Mouse (Mus musculus) intestine, postnatal 0 days (tissue): ENCODE measurements at regions not wholly inside any gene's neighbourhood (a gene's known extent, or its start where the extent isn't known, plus 50 kb on each side); places are given as distances from the start of the nearest gene placed in this dataset.

Source experiments
- ATAC-seq: fragments of 200-750 bp; cut with Nextera tagmentation; 2 replicates; pipeline ENCODE4 v1.8.0; 2017; ENCODE audit warnings: mild to moderate bottlenecking, moderate TSS enrichment, moderate library complexity
- H3K27ac ChIP-seq: fragments of 300-500 bp; sonication (generic); 2 replicates; pipeline ENCODE4 v1.5.1; 2014; ENCODE audit warnings: mild to moderate bottlenecking, low read depth, low read length, moderate library complexity
- H3K27me3 ChIP-seq: fragments of 300-500 bp; sonication (generic); replicated peaks from 2 replicates; pipeline ENCODE4 v1.6.1; 2014; ENCODE audit warnings: low read length, mixed read lengths; ENCODE audit not compliant: control insufficient read depth, insufficient read depth
- H3K36me3 ChIP-seq: fragments of 300-500 bp; sonication (generic); 2 replicates; pipeline ENCODE4 v1.6.1; 2014; ENCODE audit warnings: mild to moderate bottlenecking, moderate library complexity; ENCODE audit not compliant: control insufficient read depth, insufficient read depth
- H3K4me1 ChIP-seq: fragments of 300-500 bp; sonication (generic); replicated peaks from 2 replicates; pipeline ENCODE4 v1.6.1; 2014; ENCODE audit warnings: antibody characterized with exemption, low read length, mixed read lengths; ENCODE audit not compliant: control insufficient read depth, insufficient read depth
- H3K4me2 ChIP-seq: fragments of 300-500 bp; sonication (generic); replicated peaks from 2 replicates; pipeline ENCODE4 v1.6.1; 2014; ENCODE audit warnings: low read depth, mild to moderate bottlenecking, moderate library complexity
- H3K4me3 ChIP-seq: fragments of 300-500 bp; sonication (generic); 2 replicates; pipeline ENCODE4 v1.5.1; 2014; ENCODE audit warnings: low read depth, low read length
- H3K9ac ChIP-seq: fragments of 300-500 bp; sonication (generic); 2 replicates; pipeline ENCODE4 v1.6.1; 2014; ENCODE audit warnings: mild to moderate bottlenecking, low read depth, low read length
- H3K9me3 ChIP-seq: fragments of 300-500 bp; sonication (generic); 2 replicates; pipeline ENCODE4 v1.6.1; 2016; ENCODE audit warnings: mixed run types; ENCODE audit not compliant: control insufficient read depth
- CTCF ChIP-seq: sonication (generic); IDR thresholded peaks from 2 replicates; pipeline ENCODE4 v1.5.1; 2016; ENCODE audit warnings: low read depth, mild to moderate bottlenecking, control low read depth, antibody characterized with exemption, moderate library complexity
- WGBS: fragments of 180-500 bp; shearing (Covaris S2); extraction: QIAGEN DNeasy Blood & Tissue Kit; methylation state at CpG from one replicate; pipeline ENCODE4 v1.1.7; 2014; 5-methylcytosine and 5-hydroxymethylcytosine counted together

GRCm38 (mm10) chr10:71485063-71485762 lies 137.7 kb downstream of the Ipmk start:
- ATAC-seq: no peak
- no peak for TF ChIP-seq CTCF
- 75% methylated on average over 17 of the region's 17 CpGs for WGBS

GRCm38 (mm10) chr10:71489791-71490190 lies 142.2 kb downstream of the Ipmk start:
- Histone ChIP-seq H3K36me3 (no peaks in the 10 kb centered on the region), H3K27me3 (no peaks in the 10 kb centered on the region), H3K27ac (no peak overlapping the region), H3K9me3 (no peaks in the 10 kb centered on the region), H3K9ac (no peak overlapping the region), H3K4me3 (no peak overlapping the region), H3K4me2 (no peak overlapping the region), H3K4me1 (no peaks in the 10 kb centered on the region)
- no peak for ATAC-seq
- no peak for TF ChIP-seq CTCF
- 86% methylated on average over 7 of the region's 7 CpGs for WGBS

More at GRCm38 (mm10) chr10:71485063-71485762, 137.7 kb downstream of the Ipmk start:
- no peak overlapping the region for H3K4me3 ChIP-seq
- no peaks in the 10 kb centered on the region for H3K9me3 ChIP-seq
- H3K36me3 ChIP-seq: no peaks in the 10 kb centered on the region
- no peak overlapping the region for H3K9ac ChIP-seq
- no peaks in the 10 kb centered on the region for H3K4me1 ChIP-seq
- no peak overlapping the region for H3K4me2 ChIP-seq
- H3K27me3 ChIP-seq: no peaks in the 10 kb centered on the region
- no peak overlapping the region for H3K27ac ChIP-seq

GRCm38 (mm10) chr10:71502096-71502495 lies 154.5 kb downstream of the Ipmk start:
- Histone ChIP-seq H3K9me3 (no peaks in the 10 kb centered on the region), H3K4me3 (no peak overlapping the region), H3K27me3 (no peaks in the 10 kb centered on the region), H3K4me1 (no peaks in the 10 kb centered on the region), H3K27ac (no peak overlapping the region), H3K9ac (no peak overlapping the region), H3K4me2 (no peak overlapping the region), H3K36me3 (no peaks in the 10 kb centered on the region)
- no peak for TF ChIP-seq CTCF
- no peak for ATAC-seq
- WGBS: 16% methylated on average over 4 of the region's 5 CpGs

- no peak for TF ChIP-seq CTCF
- no peaks in the 10 kb centered on the region for H3K36me3 ChIP-seq
- no peak overlapping the region for H3K4me3 ChIP-seq
- H3K4me1 ChIP-seq: no peaks in the 10 kb centered on the region
- H3K9me3 ChIP-seq: no peaks in the 10 kb centered on the region
- H3K27ac ChIP-seq: no peak overlapping the region
- no peak overlapping the region for H3K9ac ChIP-seq
- no peaks in the 10 kb centered on the region for H3K27me3 ChIP-seq
- no peak for ATAC-seq
- WGBS: 66% methylated on average over 1 of the region's 1 CpGs
- no peak overlapping the region for H3K4me2 ChIP-seq
Measured at GRCm38 (mm10) chr10:71504219-71504618, 156.7 kb downstream of the Ipmk start.

GRCm38 (mm10) chr10:71525290-71525689 lies 177.7 kb downstream of the Ipmk start:
- no peak for ATAC-seq

GRCm38 (mm10) chr10:71533759-71534158 lies 186.2 kb downstream of the Ipmk start:
- 91% methylated on average over 2 of the region's 2 CpGs for WGBS
- no peak for TF ChIP-seq CTCF

More at GRCm38 (mm10) chr10:71525290-71525689, 177.7 kb downstream of the Ipmk start:
- Histone ChIP-seq H3K4me3 (no peak overlapping the region), H3K27ac (no peak overlapping the region), H3K4me1 (no peaks in the 10 kb centered on the region), H3K27me3 (no peaks in the 10 kb centered on the region), H3K36me3 (no peaks in the 10 kb centered on the region), H3K9me3 (no peaks in the 10 kb centered on the region), H3K4me2 (no peak overlapping the region), H3K9ac (no peak overlapping the region)
- 79% methylated on average over 2 of the region's 2 CpGs for WGBS
- no peak for TF ChIP-seq CTCF

More at GRCm38 (mm10) chr10:71533759-71534158, 186.2 kb downstream of the Ipmk start:
- no peak for ATAC-seq
- Histone ChIP-seq H3K36me3 (no peaks in the 10 kb centered on the region), H3K9ac (no peak overlapping the region), H3K27ac (no peak overlapping the region), H3K4me2 (no peak overlapping the region), H3K27me3 (no peaks in the 10 kb centered on the region), H3K9me3 (no peaks in the 10 kb centered on the region), H3K4me3 (no peak overlapping the region), H3K4me1 (no peaks in the 10 kb centered on the region)
